Mouse (Mus musculus): ENCODE results near the gene Hs1bp3.

DNA sequence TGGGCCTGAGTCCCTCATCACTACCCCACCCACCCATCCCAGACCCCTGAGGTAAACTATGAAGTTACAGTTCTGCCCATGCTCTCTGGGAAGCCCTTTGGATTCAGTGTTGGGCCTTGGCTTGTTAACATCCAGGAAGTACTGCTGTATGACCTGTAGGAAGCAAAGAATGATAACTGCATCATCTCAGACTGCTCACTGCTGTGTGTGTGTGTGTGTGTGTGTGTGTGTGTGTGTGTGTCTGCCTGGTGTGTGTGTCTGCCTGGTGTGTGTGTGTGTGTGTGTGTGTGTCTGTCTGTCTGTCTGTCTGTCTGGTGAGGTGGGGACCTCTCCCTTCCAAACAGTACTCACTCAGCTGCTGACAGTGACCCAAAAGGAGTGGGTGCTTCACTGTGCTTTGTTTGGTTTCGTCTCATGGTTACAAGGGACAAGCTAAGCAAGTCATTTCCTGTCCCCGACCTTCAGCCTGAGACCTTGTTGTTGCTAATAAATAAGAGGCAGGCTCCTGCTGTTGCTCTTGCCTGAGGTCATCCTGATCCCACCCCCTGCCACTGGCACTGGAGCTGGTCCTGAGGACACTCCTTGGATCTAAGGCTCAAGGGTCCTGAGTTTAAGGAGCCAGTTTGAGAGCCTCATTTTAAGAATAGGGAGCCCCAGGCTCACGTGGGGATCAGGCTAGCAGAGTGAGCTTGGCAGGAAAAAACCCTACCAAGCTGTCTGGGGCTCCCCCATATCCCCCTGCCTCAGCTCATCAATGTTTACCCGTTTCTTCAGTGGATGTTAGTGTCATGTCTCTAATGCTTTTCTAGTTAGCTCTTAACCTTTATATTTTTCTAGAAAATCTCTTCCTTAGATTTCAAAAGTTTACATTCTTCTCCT is 38.0 kb downstream of the Hs1bp3 start:
- TF ChIP-seq CTCF (IDR thresholded peaks at IDR 0.05; ENCODE audit: control insufficient read depth, insufficient read depth, insufficient read length): no peak
- no peak for TF ChIP-seq USF1 (IDR thresholded peaks at IDR 0.05; ENCODE audit: low read depth)
- no peak for TF ChIP-seq FOSL1 (IDR thresholded peaks at IDR 0.05; ENCODE audit: insufficient read depth, low read length, poor library complexity, severe bottlenecking)
- no peak for TF ChIP-seq MAX (IDR thresholded peaks at IDR 0.05)
- TF ChIP-seq MYOD1 (IDR thresholded peaks at IDR 0.05; ENCODE audit: control insufficient read depth, insufficient read length, low read depth): no peak
- no peak for TF ChIP-seq CEBPB (IDR thresholded peaks at IDR 0.05; ENCODE audit: low read depth)
